30 mouse cellular contexts compared by ENCODE assay signal in the genomic region with DNA sequence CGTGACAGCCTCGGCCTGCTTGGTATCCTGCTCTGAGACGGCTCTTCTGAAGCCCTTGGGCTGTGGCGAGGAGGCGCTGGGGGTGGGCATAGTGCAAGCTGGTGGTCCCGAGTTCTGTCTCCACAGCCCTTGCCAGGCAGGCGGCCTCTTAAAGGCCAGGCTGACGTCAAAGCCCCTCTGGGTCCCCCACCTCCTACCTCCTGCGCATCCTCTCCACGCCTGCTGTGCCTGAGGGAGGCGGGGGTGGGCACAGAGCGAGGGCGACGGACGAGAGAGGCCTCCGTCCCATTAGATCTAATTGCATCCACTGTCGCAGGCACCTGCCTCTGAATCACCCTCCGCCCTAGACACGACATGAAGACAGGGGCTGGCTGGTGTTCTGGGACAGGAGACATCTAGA. TPM values are rescaled to one million over a fixed set of nuclear protein-coding genes. Genes with fewer than 3 reads are reported as not detected.
DNase-seq lines count a peak whose midpoint lies in the region; ATAC-seq and TF ChIP-seq lines count a peak whose summit lies in the region.
"Had no signal": no experiment of that assay in that cellular context is flagged by ENCODE, and none has a peak within 500 bp of the region (broad histone marks: within the 10 kb centered on the region; RNA-seq: fewer than 3 reads in every experiment).

No protein-coding gene starts in this region.

- WGBS in forebrain, embryonic 10.5 days = 61% methylated on average over 19 of the region's 19 CpGs
- WGBS in forebrain, embryonic 15.5 days = 45% methylated on average over 19 of the region's 19 CpGs
- WGBS in hindbrain, embryonic 12.5 days = 54% methylated on average over 19 of the region's 19 CpGs
- 50% methylated on average over 19 of the region's 19 CpGs for WGBS in hindbrain, embryonic 16.5 days

- H3K27ac ChIP-seq in forebrain, embryonic 10.5 days = 0 out of 2 replicates have a peak overlapping the region, but pooled peaks have one; percentile 6
- no peak overlapping the region for H3K27ac ChIP-seq in forebrain, embryonic 15.5 days (replicated peaks)
- no peak overlapping the region for H3K27ac ChIP-seq in hindbrain, embryonic 12.5 days
- H3K27ac ChIP-seq in hindbrain, embryonic 16.5 days (ENCODE audit: low read depth, low read length) = no peak overlapping the region
- H3K27ac ChIP-seq: embryonic facial prominence, embryonic 13.5 days; heart, embryonic 15.5 days; left cerebral cortex, adult 2 months; limb, embryonic 15.5 days; liver, embryonic 14.5 days; lung, embryonic 15.5 days; stomach, embryonic 15.5 days had no signal

- no peak overlapping the region for H3K4me2 ChIP-seq in forebrain, embryonic 15.5 days (replicated peaks)
- H3K4me2 ChIP-seq in hindbrain, embryonic 12.5 days (replicated peaks) = no peak overlapping the region
- H3K4me2 ChIP-seq in hindbrain, embryonic 16.5 days (ENCODE audit: low read length) = no peak overlapping the region
- H3K4me2 ChIP-seq: embryonic facial prominence, embryonic 13.5 days; heart, embryonic 15.5 days; limb, embryonic 15.5 days; lung, embryonic 15.5 days; stomach, embryonic 15.5 days had no signal

- no peak for TF ChIP-seq CTCF in brain, embryonic 14.5 days (IDR thresholded peaks at IDR 0.05; ENCODE audit: borderline replicate concordance, extremely low read depth, insufficient read depth, insufficient read length)

- DNase-seq in forebrain, embryonic 10.5 days (ENCODE audit: extremely low spot score, low spot score) = no peak
- peak; percentile 49 for DNase-seq in adrenal gland, postnatal 10 days
- peak; percentile 26 for DNase-seq in brain, embryonic 14.5 days (ENCODE audit: low read depth)
- no peak for DNase-seq in urinary bladder, postnatal 10 days (ENCODE audit: low spot score)
- DNase-seq: cerebellum, adult 18-20 months; cerebellum, postnatal 14 days; gastrocnemius, postnatal 36 days; heart, postnatal 36 days; kidney, adult 18-20 months; left cerebral cortex, postnatal 4 days; lung, postnatal 36 days; midbrain, embryonic 14.5 days; thymus, postnatal 25 days had no signal

- no peak overlapping the region for H3K4me3 ChIP-seq in forebrain, embryonic 10.5 days
- no peak overlapping the region for H3K4me3 ChIP-seq in forebrain, embryonic 15.5 days
- no peak overlapping the region for H3K4me3 ChIP-seq in hindbrain, embryonic 12.5 days
- H3K4me3 ChIP-seq in hindbrain, embryonic 16.5 days (ENCODE audit: low read length) = no peak overlapping the region
- H3K4me3 ChIP-seq: embryonic facial prominence, embryonic 13.5 days; erythroblast, embryonic 14.5 days; heart, embryonic 15.5 days; left cerebral cortex, adult 2 months; limb, embryonic 15.5 days; lung, embryonic 15.5 days; myocyte; stomach, embryonic 15.5 days had no signal

- no peak for TF ChIP-seq POLR2A in brain, embryonic 14.5 days (IDR thresholded peaks at IDR 0.05; ENCODE audit: borderline replicate concordance, extremely low read depth, insufficient read depth, insufficient read length, poor library complexity, severe bottlenecking)

- H3K4me1 ChIP-seq in forebrain, embryonic 10.5 days = peaks cover 69% of the 10 kb centered on the region
- H3K4me1 ChIP-seq in forebrain, embryonic 15.5 days = peaks cover 42% of the 10 kb centered on the region
- peaks cover 62% of the 10 kb centered on the region for H3K4me1 ChIP-seq in hindbrain, embryonic 12.5 days
- H3K4me1 ChIP-seq in hindbrain, embryonic 16.5 days (ENCODE audit: control insufficient read depth, insufficient read depth, low read depth, low read length) = peaks cover 17% of the 10 kb centered on the region
- H3K4me1 ChIP-seq: lung, embryonic 15.5 days had no signal

- ATAC-seq in forebrain, embryonic 15.5 days (replicated peaks) = no peak
- peak; percentile 18; the same call in 1 of the 2 replicates for ATAC-seq in hindbrain, embryonic 12.5 days (ENCODE audit: low FRiP score)
- no peak for ATAC-seq in hindbrain, embryonic 16.5 days
- ATAC-seq in megakaryocyte progenitor cell, adult 5-6 weeks (replicated peaks; ENCODE audit: poor library complexity) = no peak
- ATAC-seq: CD4-positive, CD25-positive, alpha-beta regulatory T cell, adult 4 months; inflammation-experienced regulatory T-cells, adult 6 months had no signal

- H3K9ac ChIP-seq in forebrain, embryonic 15.5 days (replicated peaks) = no peak overlapping the region
- no peak overlapping the region for H3K9ac ChIP-seq in hindbrain, embryonic 12.5 days
- no peak overlapping the region for H3K9ac ChIP-seq in hindbrain, embryonic 16.5 days (ENCODE audit: low read depth, low read length)
- H3K9ac ChIP-seq: embryonic facial prominence, embryonic 13.5 days; heart, embryonic 15.5 days; limb, embryonic 15.5 days; liver, embryonic 14.5 days; lung, embryonic 15.5 days; stomach, embryonic 15.5 days had no signal

- no peaks in the 10 kb centered on the region for H3K9me3 ChIP-seq in forebrain, embryonic 10.5 days
- no peaks in the 10 kb centered on the region for H3K9me3 ChIP-seq in forebrain, embryonic 15.5 days
- H3K9me3 ChIP-seq in hindbrain, embryonic 12.5 days (replicated peaks) = no peaks in the 10 kb centered on the region
- H3K9me3 ChIP-seq in hindbrain, embryonic 16.5 days (ENCODE audit: control insufficient read depth, low read length) = no peaks in the 10 kb centered on the region
- H3K9me3 ChIP-seq: embryonic facial prominence, embryonic 13.5 days; heart, embryonic 15.5 days; limb, embryonic 15.5 days; lung, embryonic 15.5 days; stomach, embryonic 15.5 days had no signal

- no peaks in the 10 kb centered on the region for H3K36me3 ChIP-seq in forebrain, embryonic 10.5 days (replicated peaks)
- no peaks in the 10 kb centered on the region for H3K36me3 ChIP-seq in forebrain, embryonic 15.5 days
- no peaks in the 10 kb centered on the region for H3K36me3 ChIP-seq in hindbrain, embryonic 12.5 days
- no peaks in the 10 kb centered on the region for H3K36me3 ChIP-seq in hindbrain, embryonic 16.5 days (ENCODE audit: control insufficient read depth, insufficient read depth, low read length)
- H3K36me3 ChIP-seq: embryonic facial prominence, embryonic 13.5 days; heart, embryonic 15.5 days; limb, embryonic 15.5 days; lung, embryonic 15.5 days; stomach, embryonic 15.5 days had no signal

- peaks cover 96% of the 10 kb centered on the region for H3K27me3 ChIP-seq in forebrain, embryonic 10.5 days (ENCODE audit: poor library complexity, severe bottlenecking)
- H3K27me3 ChIP-seq in forebrain, embryonic 15.5 days = peaks cover 10% of the 10 kb centered on the region; the same call in 1 of the 2 replicates
- peaks cover 2% of the 10 kb centered on the region; the same call in 1 of the 2 replicates for H3K27me3 ChIP-seq in hindbrain, embryonic 12.5 days
- no peaks in the 10 kb centered on the region for H3K27me3 ChIP-seq in hindbrain, embryonic 16.5 days (replicated peaks; ENCODE audit: control insufficient read depth, insufficient read depth, low read length)

RNA-seq across cellular contexts. Expression of gene Th, which starts 31.1 kb away (rescaled TPM):
- polyA plus RNA-seq in forebrain, embryonic 10.5 days (2016; fragmentation: Nextera tagmentation; extraction: Ambion mirVana) = 10.9 and 11.9 TPM in 2 replicates
- polyA plus RNA-seq in forebrain, embryonic 15.5 days (2015; fragmentation: Nextera tagmentation; extraction: Ambion mirVana) = 4.2 and 4.9 TPM in 2 replicates
- polyA plus RNA-seq in hindbrain, embryonic 12.5 days (2016; fragmentation: Nextera tagmentation; extraction: Ambion mirVana) = 14.9 and 15.1 TPM in 2 replicates
- polyA plus RNA-seq in hindbrain, embryonic 16.5 days (2015; fragmentation: Nextera tagmentation; extraction: Ambion mirVana) = 9.2 and 10.4 TPM in 2 replicates
- total RNA-seq in adrenal gland, postnatal 10 days (2021) = 100 to 1,000 TPM; 403 to 460 TPM
- 14.8 and 17.9 TPM in 2 replicates for polyA plus RNA-seq in brain, embryonic 14.5 days (2012; rRNA removed)
- not detected in 2 replicates for total RNA-seq in megakaryocyte progenitor cell, adult 5-6 weeks (2015)
- not detected in 2 replicates for total RNA-seq in megakaryocyte progenitor cell, adult 5-6 weeks (2017)
- total RNA-seq: gastrocnemius, postnatal 36 days; heart, adult 8-10 months; heart, postnatal 36 days; megakaryocyte-erythroid progenitor cell, adult 5-6 weeks had no signal
- polyA plus RNA-seq: CD4-positive, CD25-positive, alpha-beta regulatory T cell, adult 4 months; erythroblast, embryonic 14.5 days; inflammation-experienced regulatory T-cells, adult 6 months; myocyte had no signal

Comparison
In these comparisons a context has a peak if more than half of its experiments do, and no peak if none do; other contexts are left out.
1. DNase-seq: peak in adrenal gland, postnatal 10 days (single experiment) and brain, embryonic 14.5 days (single experiment); none in forebrain, embryonic 10.5 days (single experiment) and urinary bladder, postnatal 10 days (single experiment).